Mouse (Mus musculus) hindbrain, embryonic 16.5 days (tissue): ENCODE data around the gene Sowaha. TPM values are rescaled to one million over a fixed set of nuclear protein-coding genes. Genes with fewer than 3 reads are reported as not detected.

Experiments
- ATAC-seq: fragments of 200-750 bp; cut with Nextera tagmentation; 2 replicates; pipeline ENCODE4 v1.8.0; 2017; ENCODE audit warnings: moderate TSS enrichment, moderate library complexity
- H3K27ac ChIP-seq: fragments of 300-500 bp; sonication (generic); 2 replicates; pipeline ENCODE4 v1.5.1; 2014; ENCODE audit warnings: low read depth, mild to moderate bottlenecking, control low read depth, low read length, moderate library complexity
- H3K27me3 ChIP-seq: fragments of 300-500 bp; sonication (generic); replicated peaks from 2 replicates; pipeline ENCODE4 v1.6.1; 2014; ENCODE audit warnings: low read length; ENCODE audit not compliant: control insufficient read depth, insufficient read depth
- H3K36me3 ChIP-seq: fragments of 300-500 bp; sonication (generic); 2 replicates; pipeline ENCODE4 v1.6.1; 2014; ENCODE audit warnings: mild to moderate bottlenecking, low read length, moderate library complexity, mixed read lengths; ENCODE audit not compliant: control insufficient read depth, insufficient read depth
- H3K4me1 ChIP-seq: fragments of 300-500 bp; sonication (generic); 2 replicates; pipeline ENCODE4 v1.6.1; 2014; ENCODE audit warnings: low read depth, low read length; ENCODE audit not compliant: control insufficient read depth, insufficient read depth
- H3K4me2 ChIP-seq: fragments of 300-500 bp; sonication (generic); 2 replicates; pipeline ENCODE4 v1.6.1; 2014; ENCODE audit warnings: mild to moderate bottlenecking, low read length, control low read depth, moderate library complexity
- H3K4me3 ChIP-seq: fragments of 300-500 bp; sonication (generic); 2 replicates; pipeline ENCODE4 v1.5.1; 2014; ENCODE audit warnings: mild to moderate bottlenecking, low read length, control low read depth, moderate library complexity
- H3K9ac ChIP-seq: fragments of 300-500 bp; sonication (generic); 2 replicates; pipeline ENCODE4 v1.6.1; 2014; ENCODE audit warnings: low read depth, mild to moderate bottlenecking, control low read depth, low read length, moderate library complexity
- H3K9me3 ChIP-seq: fragments of 300-500 bp; sonication (generic); 2 replicates; pipeline ENCODE4 v1.6.1; 2014; ENCODE audit warnings: mild to moderate bottlenecking, low read length, moderate library complexity; ENCODE audit not compliant: control insufficient read depth
- WGBS: fragments of 180-500 bp; shearing (Covaris S2); extraction: QIAGEN DNeasy Blood & Tissue Kit; methylation state at CpG from one replicate; pipeline ENCODE4 v1.1.7; 2014; 5-methylcytosine and 5-hydroxymethylcytosine counted together
- polyA plus RNA-seq: library from polyadenylated mRNA; unstranded; fragments of >200 nt; fragmentation: Nextera tagmentation; extraction: Ambion mirVana; gene quantifications from 2 replicates; pipeline ENCODE4 v1.2.1, GENCODE M21; 2015

Gene Sowaha
- polyA plus RNA-seq, 1 experiment from 2014 or later: 1.5 TPM

DNA sequence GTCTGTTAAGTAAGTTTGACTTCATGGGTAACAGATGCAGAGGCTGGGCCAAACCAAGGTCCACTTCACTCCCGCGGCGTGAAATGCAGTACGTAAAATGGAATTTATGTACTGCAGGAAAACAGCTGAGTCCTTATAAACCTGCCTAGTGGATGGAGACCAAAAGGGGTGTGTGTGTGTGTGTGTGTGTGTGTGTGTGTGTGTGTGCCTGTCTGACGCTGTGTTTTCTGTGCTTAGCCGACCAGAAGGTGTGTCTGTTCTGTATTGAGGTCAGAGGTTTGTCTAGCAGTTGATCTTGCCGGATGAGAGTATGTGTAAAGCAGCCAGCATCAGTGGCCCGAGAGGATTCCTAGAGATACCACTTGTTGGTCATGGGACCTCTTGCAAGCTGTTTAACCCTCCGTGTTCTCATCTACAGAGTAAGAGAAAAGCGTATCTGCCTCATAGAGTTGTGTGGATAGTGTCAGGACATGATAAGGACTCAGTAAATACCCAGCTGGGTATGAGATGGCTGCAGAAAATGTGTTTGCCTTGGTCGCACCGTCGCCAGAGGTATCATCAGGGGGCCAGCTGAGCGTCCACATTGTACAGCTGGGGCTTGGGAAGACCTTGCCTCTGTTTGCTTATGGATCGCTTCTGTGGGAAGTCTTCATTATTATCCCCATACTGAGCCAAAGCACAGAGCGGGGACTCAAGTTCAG, 41.2 kb upstream of the Sowaha start:
- no peaks in the 10 kb centered on the region for H3K36me3 ChIP-seq
- no peaks in the 10 kb centered on the region for H3K9me3 ChIP-seq
- H3K27ac ChIP-seq: no peak overlapping the region
- H3K27me3 ChIP-seq: peaks cover 3% of the 10 kb centered on the region
- 41% methylated on average over 16 of the region's 16 CpGs for WGBS
- peak overlapping the region; percentile 85 for H3K4me2 ChIP-seq
- peak overlapping the region; percentile 77; the same call in 1 of the 2 replicates for H3K9ac ChIP-seq
- H3K4me3 ChIP-seq: peak overlapping the region; percentile 67
- ATAC-seq: no peak
- peaks cover 20% of the 10 kb centered on the region for H3K4me1 ChIP-seq

DNA sequence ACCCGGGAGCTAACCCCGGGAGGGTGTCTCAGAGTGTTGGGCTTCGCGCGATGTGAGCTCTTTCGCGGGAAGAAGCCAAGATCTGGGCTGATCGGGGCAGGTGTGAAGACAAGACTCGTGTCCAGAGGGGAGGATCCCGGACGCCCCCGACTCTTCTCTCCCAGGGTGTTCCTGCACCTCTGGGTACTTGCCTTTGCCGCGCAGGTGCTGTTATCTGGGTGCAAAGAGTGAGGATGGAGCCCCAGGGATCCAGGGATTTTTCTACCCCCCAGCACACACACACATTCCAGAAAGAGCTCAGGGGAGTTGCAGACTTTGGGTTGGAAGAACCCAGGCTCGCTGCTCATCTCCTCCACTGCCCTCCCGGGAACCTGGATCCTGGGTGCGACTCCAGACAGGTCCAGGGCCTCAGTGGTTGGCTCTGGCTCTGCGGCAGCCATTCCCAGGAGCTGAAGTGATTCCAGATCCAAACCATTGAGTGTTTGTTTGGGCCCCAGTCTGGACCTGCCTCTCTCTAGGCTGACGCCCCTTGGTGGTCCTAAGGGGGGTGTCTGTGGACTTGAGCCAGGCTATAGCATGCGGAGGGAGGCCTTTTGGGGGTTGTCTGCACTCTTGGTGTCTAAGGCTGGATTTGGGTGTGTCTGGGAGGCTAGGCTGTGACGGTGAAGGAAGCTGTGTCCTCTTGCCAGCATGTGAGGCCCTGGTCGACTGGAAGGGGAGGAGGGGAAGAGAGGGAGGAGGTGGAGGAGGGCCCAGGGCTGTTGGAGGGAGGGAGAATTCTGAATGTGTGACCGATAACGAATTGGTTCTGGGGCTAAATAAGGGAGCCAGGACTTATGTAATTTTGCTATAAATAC, 40.3 kb upstream of the Sowaha start:
- ATAC-seq: peak; percentile 49
- Histone ChIP-seq H3K36me3 (no peaks in the 10 kb centered on the region), H3K4me2 (peak overlapping the region; percentile 85), H3K27ac (peak overlapping the region; percentile 64), H3K9me3 (no peaks in the 10 kb centered on the region), H3K4me1 (peaks cover 20% of the 10 kb centered on the region), H3K27me3 (peaks cover 3% of the 10 kb centered on the region), H3K9ac (peak overlapping the region; percentile 77), H3K4me3 (peak overlapping the region; percentile 67)
- under 1% methylated on average over 24 of the region's 24 CpGs for WGBS

DNA sequence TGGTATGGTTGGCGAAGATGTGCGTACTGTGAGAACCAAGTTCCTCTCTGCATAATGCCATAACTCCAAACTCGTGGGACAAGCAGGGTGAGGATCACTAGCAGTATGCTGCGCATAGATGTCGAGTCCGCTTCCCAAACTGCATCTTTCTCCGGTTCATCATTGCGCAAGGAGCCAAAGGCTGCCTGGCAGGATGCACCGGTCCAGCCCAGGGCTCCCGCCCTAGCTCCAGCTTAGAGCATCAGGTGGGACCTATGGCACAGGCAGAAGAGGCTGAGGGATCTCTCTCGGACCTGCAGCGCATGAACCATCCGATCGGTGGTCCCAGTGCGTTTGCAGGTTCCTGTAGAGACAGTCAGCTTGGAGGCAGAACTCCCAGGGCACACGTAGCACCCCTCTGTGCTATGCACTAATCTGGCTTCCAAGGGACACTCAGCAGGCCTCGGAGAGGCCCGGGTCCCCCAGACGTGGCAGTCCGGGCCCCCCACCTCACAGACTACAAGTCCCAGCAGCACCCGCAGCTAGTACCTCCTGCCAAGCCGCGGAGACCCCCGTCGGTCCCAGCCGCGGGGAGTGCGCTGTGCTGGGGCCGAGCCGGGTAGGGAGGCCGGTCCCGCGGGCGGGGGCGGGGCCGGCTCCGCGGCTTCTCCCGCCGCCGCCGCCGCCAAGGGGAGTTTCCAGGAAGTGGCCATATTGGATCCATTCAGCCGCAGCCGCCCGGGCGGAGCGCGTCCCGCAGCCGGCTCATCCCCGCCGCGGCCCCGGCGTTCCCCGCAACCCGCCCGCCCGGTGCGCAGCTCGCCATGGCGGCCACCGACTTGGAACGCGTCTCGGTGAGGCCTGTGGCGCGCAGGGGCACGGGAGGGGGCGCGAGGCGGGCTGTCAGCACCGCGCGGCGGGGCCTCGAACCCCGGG, 39.4 kb upstream of the Sowaha start, which contains the start of gene Sept8:
TSS of gene Sept8 (plus strand) at position 51 of the 915 bp plus-strand sequence.
- Histone ChIP-seq H3K36me3 (no peaks in the 10 kb centered on the region), H3K4me3 (peak within 1 kb of the TSS; percentile 67)
- WGBS: 5% methylated on average over 58 of the region's 79 CpGs

DNA sequence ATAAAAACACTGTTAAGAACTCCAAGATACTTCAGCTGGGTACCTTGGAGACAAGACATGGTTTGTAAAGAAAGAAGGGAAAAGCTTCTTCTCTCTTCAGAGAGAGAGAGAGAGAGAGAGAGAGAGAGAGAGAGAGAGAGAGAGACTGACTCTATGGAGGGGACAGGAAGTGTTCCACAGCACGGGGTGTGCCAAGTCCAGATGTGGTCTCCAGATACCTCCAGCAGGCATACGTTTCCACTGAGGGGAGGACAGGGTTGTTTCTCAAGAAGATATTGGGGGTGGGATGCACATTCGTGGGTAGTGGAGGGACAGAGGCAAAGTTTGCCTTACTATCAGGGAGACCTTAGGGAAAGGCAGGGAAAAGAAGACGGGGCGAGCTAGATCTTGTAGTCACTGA, 38.7 kb upstream of the Sowaha start:
- H3K4me3 ChIP-seq: no peak overlapping the region
- no peak overlapping the region for H3K27ac ChIP-seq
- peak overlapping the region; percentile 85 for H3K4me2 ChIP-seq
- no peaks in the 10 kb centered on the region for H3K36me3 ChIP-seq
- 57% methylated on average over 5 of the region's 5 CpGs for WGBS
- H3K27me3 ChIP-seq: peaks cover 3% of the 10 kb centered on the region
- H3K9me3 ChIP-seq: no peaks in the 10 kb centered on the region
- H3K4me1 ChIP-seq: peaks cover 20% of the 10 kb centered on the region
- ATAC-seq: no peak
- no peak overlapping the region for H3K9ac ChIP-seq

More for the DNA sequence above, 39.4 kb upstream of the Sowaha start, which contains the start of gene Sept8:
- ATAC-seq: peak; percentile 89
- peak within 1 kb of the TSS; percentile 64 for H3K27ac ChIP-seq
- H3K27me3 ChIP-seq: peaks cover 3% of the 10 kb centered on the region
- peak within 1 kb of the TSS; percentile 85 for H3K4me2 ChIP-seq
- H3K9me3 ChIP-seq: no peaks in the 10 kb centered on the region
- H3K4me1 ChIP-seq: peaks cover 20% of the 10 kb centered on the region
- peak within 1 kb of the TSS; percentile 77 for H3K9ac ChIP-seq

DNA sequence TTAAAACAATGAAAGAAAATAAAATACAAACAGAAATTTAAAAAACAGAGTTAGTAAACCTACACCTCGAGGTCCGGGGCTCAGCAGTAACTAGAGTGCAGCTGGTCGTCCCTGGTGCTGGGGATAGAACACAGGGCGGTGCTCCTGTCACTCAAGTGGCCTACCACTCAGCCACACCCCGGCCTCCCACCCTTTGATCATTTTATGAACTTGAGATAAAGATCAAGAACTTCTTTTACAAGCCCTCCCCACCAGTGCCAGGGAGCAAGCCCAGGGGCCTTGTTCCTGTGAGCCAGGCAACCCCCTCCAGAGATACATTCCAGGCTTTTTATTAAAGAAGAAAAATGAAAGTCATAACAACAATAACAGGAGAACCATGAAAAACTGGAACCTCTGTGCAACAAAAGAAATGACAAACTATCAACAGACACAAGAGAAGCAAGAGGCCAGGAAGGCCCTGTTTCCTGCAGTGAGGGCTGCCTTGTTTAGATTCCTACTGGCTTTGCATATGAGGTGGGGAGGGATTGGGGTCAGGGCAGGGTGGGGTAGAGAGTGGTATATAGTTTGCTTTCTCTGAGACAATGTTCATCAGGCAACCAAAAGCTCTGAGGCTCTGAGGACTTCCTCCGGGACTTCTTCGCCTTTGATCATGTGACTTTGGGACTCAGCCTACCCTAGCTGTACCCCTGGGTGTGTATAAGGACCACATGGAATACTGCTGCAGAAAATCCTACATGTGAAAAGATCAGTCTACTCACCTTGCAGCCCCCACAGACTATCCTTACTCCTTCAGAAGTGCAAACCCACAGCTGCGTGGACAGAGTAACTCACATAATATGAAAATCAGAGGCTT, 36.9 kb upstream of the Sowaha start:
- no peak overlapping the region for H3K9ac ChIP-seq
- no peak overlapping the region for H3K4me2 ChIP-seq
- no peak overlapping the region for H3K4me3 ChIP-seq
- no peak for ATAC-seq
- peaks cover 15% of the 10 kb centered on the region for H3K4me1 ChIP-seq
- H3K27ac ChIP-seq: no peak overlapping the region
- peaks cover 3% of the 10 kb centered on the region for H3K27me3 ChIP-seq
- 46% methylated on average over 8 of the region's 8 CpGs for WGBS
- H3K36me3 ChIP-seq: no peaks in the 10 kb centered on the region
- H3K9me3 ChIP-seq: no peaks in the 10 kb centered on the region

DNA sequence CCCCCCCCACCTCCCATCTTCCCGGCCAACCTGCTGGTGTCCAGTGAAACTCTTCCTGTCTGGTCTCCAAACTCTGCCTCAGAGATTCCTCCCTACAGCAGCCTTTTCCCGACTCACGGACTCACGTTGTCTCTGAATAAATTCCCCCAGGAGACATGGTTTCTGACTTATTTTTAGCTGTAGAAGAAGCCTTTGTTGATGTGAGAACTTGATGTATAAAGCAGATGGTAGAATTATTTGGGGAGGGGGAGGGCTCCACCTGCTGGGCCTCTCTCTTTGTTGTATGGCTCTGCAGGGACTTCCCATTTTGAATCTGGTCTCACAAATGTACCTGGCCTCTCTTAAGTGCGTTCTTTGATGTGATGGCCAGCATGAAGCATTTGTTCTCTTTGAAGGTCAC, 30.3 kb upstream of the Sowaha start:
- 48% methylated on average over 5 of the region's 5 CpGs for WGBS
- no peak for ATAC-seq

DNA sequence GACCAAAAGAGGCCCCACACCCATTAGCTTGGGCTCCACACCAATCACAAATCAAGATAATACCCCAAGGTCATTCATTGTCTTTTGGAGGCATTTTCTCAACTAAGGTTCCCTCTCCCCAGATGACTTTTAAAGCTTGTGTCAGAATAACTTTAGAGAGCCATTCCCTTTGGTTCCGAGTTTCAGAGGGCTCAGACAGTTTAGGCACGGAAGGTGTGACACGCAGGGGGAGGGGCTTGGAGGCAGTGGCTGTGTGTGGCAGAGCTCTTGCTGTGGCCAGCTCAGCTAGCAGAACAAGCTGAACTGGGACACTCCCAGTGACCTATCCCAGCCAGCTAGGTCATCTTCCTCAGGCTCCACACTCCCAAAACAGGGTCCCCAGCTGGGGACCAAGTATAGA, 28.5 kb upstream of the Sowaha start:
- 61% methylated on average over 3 of the region's 3 CpGs for WGBS

More for the DNA sequence above, 30.3 kb upstream of the Sowaha start:
- no peak overlapping the region for H3K4me2 ChIP-seq
- no peak overlapping the region for H3K9ac ChIP-seq
- H3K9me3 ChIP-seq: no peaks in the 10 kb centered on the region
- no peak overlapping the region for H3K4me3 ChIP-seq
- H3K27me3 ChIP-seq: no peaks in the 10 kb centered on the region; the same call in 1 of the 2 replicates
- H3K36me3 ChIP-seq: no peaks in the 10 kb centered on the region
- H3K27ac ChIP-seq: no peak overlapping the region
- no peaks in the 10 kb centered on the region for H3K4me1 ChIP-seq

DNA sequence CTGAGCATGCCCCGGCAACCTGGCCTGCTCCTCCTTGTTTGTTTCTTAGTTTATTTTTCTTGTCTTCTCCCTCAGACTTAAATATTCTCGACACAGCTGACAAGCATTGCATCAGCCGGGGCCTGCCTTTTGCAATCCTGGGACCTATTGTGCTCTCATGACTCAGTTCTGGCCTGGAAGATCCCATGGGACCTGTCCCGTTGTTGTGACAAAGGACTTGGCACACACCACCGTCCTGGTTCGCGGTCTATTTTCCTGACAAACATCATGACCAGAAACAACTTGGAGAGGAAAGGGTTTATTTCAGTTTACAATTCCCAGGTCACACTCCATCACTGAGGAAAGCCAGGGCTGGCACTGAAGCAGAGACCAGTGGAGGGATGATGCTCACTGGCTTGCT, 28.1 kb upstream of the Sowaha start:
- 36% methylated on average over 7 of the region's 7 CpGs for WGBS

More for the DNA sequence above, 28.5 kb upstream of the Sowaha start:
- Histone ChIP-seq H3K9me3 (no peaks in the 10 kb centered on the region), H3K27ac (no peak overlapping the region), H3K4me1 (no peaks in the 10 kb centered on the region), H3K4me2 (no peak overlapping the region), H3K4me3 (no peak overlapping the region), H3K36me3 (no peaks in the 10 kb centered on the region), H3K27me3 (no peaks in the 10 kb centered on the region; the same call in 1 of the 2 replicates), H3K9ac (no peak overlapping the region)
- ATAC-seq: no peak

More for the DNA sequence above, 28.1 kb upstream of the Sowaha start:
- Histone ChIP-seq H3K36me3 (no peaks in the 10 kb centered on the region), H3K4me1 (no peaks in the 10 kb centered on the region), H3K9ac (no peak overlapping the region), H3K9me3 (no peaks in the 10 kb centered on the region), H3K4me2 (no peak overlapping the region), H3K4me3 (no peak overlapping the region), H3K27me3 (no peaks in the 10 kb centered on the region; the same call in 1 of the 2 replicates), H3K27ac (no peak overlapping the region)
- ATAC-seq: no peak
